Mouse (Mus musculus): ENCODE results near the gene Ahnak.

DNA sequence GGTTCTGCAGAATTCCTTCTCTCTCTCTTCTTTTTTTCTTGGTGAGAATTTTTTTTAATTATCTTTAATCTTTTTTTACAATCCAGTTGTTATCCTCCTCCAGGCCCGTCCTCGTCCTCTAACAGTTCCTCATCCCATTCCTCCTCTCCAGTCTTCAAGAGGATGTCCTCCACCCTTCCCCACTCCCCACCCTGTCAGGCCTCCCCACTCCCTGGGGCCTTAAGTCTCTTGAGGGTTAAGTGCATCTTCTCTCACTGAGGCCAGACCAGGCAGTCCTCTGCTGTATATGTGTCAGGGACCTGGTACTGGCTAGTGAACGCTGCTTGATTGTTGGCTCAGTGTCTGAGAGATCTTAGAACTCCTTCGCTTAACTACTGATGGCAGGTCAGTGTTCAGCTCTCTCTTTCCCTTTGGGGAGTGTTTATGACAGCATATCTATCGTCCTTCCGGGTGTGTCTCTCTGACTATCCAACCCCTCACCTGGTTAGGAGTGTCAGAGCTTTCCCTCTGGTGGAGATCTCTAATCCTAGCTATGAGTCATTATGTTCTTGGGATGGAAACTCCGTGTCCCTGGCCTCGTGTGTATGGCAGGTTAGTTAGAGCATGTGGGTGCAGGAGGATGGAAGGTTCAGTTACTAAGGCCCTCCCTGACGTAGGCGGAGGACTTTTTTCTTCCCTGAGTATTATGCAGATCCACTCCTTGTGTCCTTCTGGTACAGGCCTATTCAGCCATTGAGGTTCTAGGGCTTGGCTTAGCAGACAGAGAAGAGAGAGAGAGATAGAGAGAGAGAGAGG is 5.9 kb downstream of the Ahnak start:
- no peak for TF ChIP-seq CTCF (IDR thresholded peaks at IDR 0.05; ENCODE audit: low read depth, low read length)
- TF ChIP-seq POLR2A (IDR thresholded peaks at IDR 0.05; ENCODE audit: extremely low read depth, insufficient read depth, low read length) = no peak
